Mouse (Mus musculus) left cerebral cortex, adult 8-10 months (tissue): ENCODE measurements around the gene Plgrkt. TPM values are rescaled to one million over a fixed set of nuclear protein-coding genes. Genes with fewer than 3 reads are reported as not detected.

Experiments used
- total RNA-seq, 4 experiments: library from RNA; stranded (reverse); gene quantifications; 2 replicates each; pipeline ENCODE4 v1.2.4; 2022

Gene Plgrkt
- total RNA-seq, 4 experiments from 2014 or later, result 22.4 to 36.2 (median 26.7) TPM

Other genes starting within 250 kb of the Plgrkt start
- 10 to 100 TPM; 34.2 to 39.8 (median 35.1) TPM for gene Jak2, start 115.6 kb downstream of the Plgrkt start, total RNA-seq
- gene Insl6, start 42.0 kb downstream of the Plgrkt start, total RNA-seq, result 1 to 10 TPM in 1 of 4 experiments, under 1 TPM in 1, not detected in 2; 0.57 to 1.4 TPM
- 1 to 10 TPM in 3 of 4 experiments, under 1 TPM in 1; 0.40 to 3.3 (median 1.4) TPM for gene Rln1, start 32.7 kb downstream of the Plgrkt start, total RNA-seq
- gene Cd274, start 65 bp upstream of the Plgrkt start, total RNA-seq, result 1 to 10 TPM; 1.6 to 3.4 (median 2.2) TPM
- gene Pdcd1lg2, start 43.5 kb upstream of the Plgrkt start, total RNA-seq, result under 1 TPM in 2 of 4 experiments, not detected in 2; 0.22 to 0.30 TPM
- 10 to 100 TPM; 31.5 to 38.2 (median 33.7) TPM for gene Ric1, start 154.9 kb upstream of the Plgrkt start, total RNA-seq